Mouse (Mus musculus) embryonic fibroblast, embryonic 13.5 days (primary cell): ENCODE data around the gene Ppp1ca. TPM values are rescaled to one million over a fixed set of nuclear protein-coding genes. Genes with fewer than 3 reads are reported as not detected.
A peak's percentile ranks its signal among the peaks of the same experiment; 100 is the strongest.

ENCODE experiments used
- H3K27ac ChIP-seq: 2 replicates; pipeline ENCODE4 v1.5.1; 2012; ENCODE audit warnings: low read length, control low read depth, inconsistent platforms; ENCODE audit not compliant: insufficient read depth
- H3K4me1 ChIP-seq: 2 replicates; pipeline ENCODE4 v1.6.1; 2011; ENCODE audit warnings: low read length; ENCODE audit not compliant: control insufficient read depth, insufficient read depth
- H3K4me3 ChIP-seq: 2 replicates; pipeline ENCODE4 v1.5.1; 2011; ENCODE audit warnings: mild to moderate bottlenecking, control low read depth, low read length; ENCODE audit not compliant: insufficient read depth
- CTCF ChIP-seq: IDR thresholded peaks from 2 replicates; pipeline ENCODE4 v1.5.1; 2011; ENCODE audit warnings: mild to moderate bottlenecking, control low read depth, low read length, moderate library complexity, borderline replicate concordance; ENCODE audit not compliant: insufficient read depth
- POLR2A ChIP-seq: IDR thresholded peaks from 2 replicates; pipeline ENCODE4 v1.6.1; 2011; ENCODE audit warnings: low read depth, mild to moderate bottlenecking, control low read depth, low read length, moderate library complexity
- polyA plus RNA-seq: library from polyadenylated mRNA; stranded (reverse); fragments of >200 nt; gene quantifications from 2 replicates; pipeline ENCODE4 v1.2.4, GENCODE M21; 2011; ENCODE audit warnings: low read depth; ENCODE audit not compliant: missing spikeins, insufficient read length

Gene Ppp1ca
- polyA plus RNA-seq, result 327 and 340 TPM in 2 replicates

- H3K4me3 ChIP-seq, result peak within 1 kb of the TSS; percentile 94
- peak; percentile 47; the same call in 1 of the 2 replicates for TF ChIP-seq CTCF
- TF ChIP-seq POLR2A, result peak; percentile 89
- H3K4me1 ChIP-seq, result peaks cover 18% of the 10 kb centered on the region
- H3K27ac ChIP-seq, result peak within 1 kb of the TSS; percentile 76
Observed at GRCm38 (mm10) chr19:4191528-4192250, at the start of gene Ppp1ca. Gene Ppp1ca (plus strand): TSS chr19:4192065.

GRCm38 (mm10) chr19:4142416-4143173, 49.3 kb upstream of the Ppp1ca start:
- TF ChIP-seq POLR2A, result no peak
- TF ChIP-seq CTCF, result no peak
- H3K4me3 ChIP-seq, result no peak overlapping the region

GRCm38 (mm10) chr19:4143759-4144268, 48.1 kb upstream of the Ppp1ca start, which contains the start of gene Cabp4:
Gene Cabp4 (minus strand): TSS chr19:4144033.
- H3K27ac ChIP-seq, result no peak within 1 kb of the TSS
- no peaks in the 10 kb centered on the region for H3K4me1 ChIP-seq
- no peak within 1 kb of the TSS for H3K4me3 ChIP-seq
- TF ChIP-seq POLR2A, result no peak
- no peak for TF ChIP-seq CTCF

More at GRCm38 (mm10) chr19:4142416-4143173, 49.3 kb upstream of the Ppp1ca start:
- Histone ChIP-seq H3K4me1 (no peaks in the 10 kb centered on the region), H3K27ac (no peak overlapping the region)

- H3K4me1 ChIP-seq, result no peaks in the 10 kb centered on the region
- no peak overlapping the region for H3K4me3 ChIP-seq
- TF ChIP-seq CTCF (no peak), POLR2A (no peak)
- no peak overlapping the region for H3K27ac ChIP-seq
Observed at GRCm38 (mm10) chr19:4144550-4145498, 47.0 kb upstream of the Ppp1ca start.

- H3K4me1 ChIP-seq, result no peaks in the 10 kb centered on the region
- no peak overlapping the region for H3K27ac ChIP-seq
- H3K4me3 ChIP-seq, result no peak overlapping the region
- TF ChIP-seq POLR2A, result no peak
- no peak for TF ChIP-seq CTCF
Observed at GRCm38 (mm10) chr19:4145936-4146335, 45.9 kb upstream of the Ppp1ca start.

- Histone ChIP-seq H3K4me1 (no peaks in the 10 kb centered on the region), H3K4me3 (no peak overlapping the region), H3K27ac (no peak overlapping the region)
- TF ChIP-seq POLR2A, result no peak
- no peak for TF ChIP-seq CTCF
Observed at GRCm38 (mm10) chr19:4146366-4147021, 45.4 kb upstream of the Ppp1ca start.

GRCm38 (mm10) chr19:4147022-4147405, 44.9 kb upstream of the Ppp1ca start:
- H3K27ac ChIP-seq, result no peak overlapping the region
- TF ChIP-seq CTCF (no peak), POLR2A (no peak)
- H3K4me1 ChIP-seq, result no peaks in the 10 kb centered on the region
- H3K4me3 ChIP-seq, result no peak overlapping the region

GRCm38 (mm10) chr19:4147782-4148490, 43.9 kb upstream of the Ppp1ca start:
- H3K4me1 ChIP-seq, result no peaks in the 10 kb centered on the region
- TF ChIP-seq CTCF (no peak), POLR2A (no peak)
- H3K27ac ChIP-seq, result no peak overlapping the region
- peak overlapping the region; percentile 17; the same call in 1 of the 2 replicates for H3K4me3 ChIP-seq

- TF ChIP-seq POLR2A, result peak; percentile 81
- no peak for TF ChIP-seq CTCF
- Histone ChIP-seq H3K4me3 (peak within 1 kb of the TSS; percentile 88), H3K4me1 (no peaks in the 10 kb centered on the region), H3K27ac (no peak within 1 kb of the TSS)
Observed at GRCm38 (mm10) chr19:4148491-4148806, 43.4 kb upstream of the Ppp1ca start, which contains the start of gene Coro1b. Gene Coro1b (plus strand): TSS chr19:4148619.
